Mouse (Mus musculus) testis, adult 2 months (tissue): ENCODE measurements at regions not wholly inside any gene's neighbourhood (a gene's known extent, or its start where the extent isn't known, plus 50 kb on each side); places are given as distances from the start of the nearest gene placed in this dataset.

ENCODE experiments used
- CTCF ChIP-seq: fragments of 200-500 bp; IDR thresholded peaks from 2 replicates; pipeline ENCODE4 v1.5.1; 2012; ENCODE audit warnings: low read depth, mild to moderate bottlenecking, inconsistent platforms, low read length, moderate library complexity; ENCODE audit not compliant: control insufficient read depth, insufficient read depth, insufficient replicate concordance
- POLR2A ChIP-seq: fragments of 200-500 bp; IDR thresholded peaks from 2 replicates; pipeline ENCODE4 v1.6.1; 2012; ENCODE audit warnings: low read depth, mild to moderate bottlenecking, inconsistent platforms, low read length, moderate library complexity; ENCODE audit not compliant: control insufficient read depth

- TF ChIP-seq POLR2A (no peak), CTCF (no peak)
These were observed 389.9 kb downstream of the D3Ertd751e start for GRCm38 (mm10) chr3:42132322-42132721.
